Mouse (Mus musculus) T-helper 17 cell (primary cell): Measurements from ENCODE around the gene Rab15.

ENCODE experiments used
- in situ Hi-C, 2 experiments: fragments of 300-600 bp; cut with MboI, MseI; formaldehyde crosslinking; loops; 1 replicate in 1 of 2; 2 replicates in 1 of 2; pipeline ENCODE4 v1.15.1; 2025; ENCODE audit warnings: high pct_unique_total_duplicates in 2 of 2

Gene Rab15

DNA sequence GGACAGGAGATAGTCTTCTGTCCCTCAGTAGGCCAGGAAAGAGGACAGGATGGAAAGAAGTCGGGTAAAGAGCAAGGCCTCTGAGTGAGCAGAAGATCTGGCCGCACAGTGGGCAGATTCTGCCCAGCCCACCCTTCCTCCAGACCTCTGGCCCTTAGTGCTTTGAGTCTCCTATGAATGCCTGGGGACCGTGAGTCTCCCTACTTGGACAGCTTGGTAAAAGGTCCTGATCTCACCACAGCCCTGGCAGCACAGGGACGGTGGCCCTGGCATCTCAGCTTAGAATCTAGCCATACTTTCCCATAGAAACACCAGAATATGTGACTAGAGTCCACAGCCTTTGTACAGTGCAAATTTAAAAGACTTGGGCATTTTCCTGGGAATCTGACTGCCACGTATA is 42.8 kb downstream of the Rab15 start:
- in situ Hi-C loops = loop anchor here (5.0 to 10.0 kb wide), 2 partner anchors 42 to 135 kb away; partner anchors contain the start of gene Rab15 (in 1 of the 2)

DNA sequence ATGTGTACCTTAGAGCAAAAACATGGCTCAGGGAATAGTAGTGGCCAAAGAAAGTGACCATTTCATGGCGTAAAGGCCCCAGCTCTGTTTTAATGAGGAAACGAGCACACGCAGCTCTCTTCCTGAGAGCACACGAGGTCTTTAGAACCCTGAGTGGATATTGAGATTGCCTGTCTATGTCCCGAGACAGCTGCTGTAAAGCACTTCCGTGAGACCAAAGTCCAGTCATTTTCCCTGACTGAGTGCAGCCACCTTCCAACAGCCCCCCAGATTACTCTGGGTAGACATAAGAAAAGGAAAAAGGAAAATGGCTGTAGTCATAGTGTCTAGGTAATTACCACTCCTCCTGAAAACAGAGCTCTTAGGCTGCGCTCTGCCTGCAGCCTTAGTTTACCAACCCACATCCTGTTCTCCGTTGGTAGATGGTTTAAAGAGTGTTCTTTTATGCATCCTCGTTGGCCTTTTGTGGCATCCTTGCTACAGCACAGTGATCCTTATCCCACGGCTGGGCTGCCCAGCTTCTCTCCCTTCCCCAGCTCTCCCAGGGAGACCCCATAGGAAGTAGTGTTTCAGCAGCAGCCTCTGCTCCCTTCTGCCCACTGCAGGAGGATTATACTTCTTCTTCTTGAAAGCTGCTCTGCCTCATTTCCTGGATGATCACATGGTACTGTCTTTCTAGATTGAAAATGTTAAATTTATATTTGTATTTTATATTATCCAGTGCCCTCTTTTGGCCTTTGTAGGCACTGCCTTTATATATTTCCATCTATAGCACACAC is 44.2 kb downstream of the Rab15 start:
- in situ Hi-C loops = no loop called here

DNA sequence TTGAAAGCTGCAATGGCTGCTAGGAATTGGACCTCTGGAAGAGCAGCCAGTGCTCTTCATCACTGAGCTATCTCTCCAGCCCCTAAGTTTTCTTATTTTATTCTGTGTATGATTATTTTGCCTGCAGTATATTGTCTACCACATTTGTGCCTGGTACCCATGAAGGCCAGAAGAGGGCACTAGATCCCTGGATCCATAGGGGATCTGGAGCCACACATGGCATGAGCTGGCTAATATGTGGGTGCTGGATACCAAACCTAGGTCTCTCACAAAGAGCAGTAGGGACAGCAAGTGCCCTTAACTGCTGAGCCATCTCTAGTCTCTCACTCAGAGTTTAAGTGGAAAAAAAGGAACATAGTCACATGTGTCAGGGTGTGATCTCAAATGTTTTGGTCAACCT is 44.9 kb downstream of the Rab15 start:
- in situ Hi-C loops = no loop called here

DNA sequence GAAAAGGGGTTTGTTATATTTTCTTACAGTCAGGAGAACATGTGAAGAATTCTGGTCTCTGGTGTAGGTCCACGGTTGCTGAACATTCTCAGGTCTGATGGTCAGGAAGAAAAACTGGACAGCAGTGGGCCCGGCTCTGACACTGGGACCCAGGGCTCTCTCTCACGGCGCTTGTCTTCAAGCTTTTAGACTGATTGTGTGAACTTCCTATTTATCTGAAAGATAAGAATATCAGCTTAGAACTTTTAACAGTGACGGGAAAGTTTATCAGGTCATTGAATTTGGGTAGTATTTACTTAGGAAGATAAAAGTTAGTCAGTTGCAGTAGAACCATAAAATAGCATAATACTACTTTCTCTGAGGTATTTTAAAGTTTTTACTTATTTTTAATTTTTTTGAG is 45.8 kb downstream of the Rab15 start:
- in situ Hi-C loops = no loop called here

DNA sequence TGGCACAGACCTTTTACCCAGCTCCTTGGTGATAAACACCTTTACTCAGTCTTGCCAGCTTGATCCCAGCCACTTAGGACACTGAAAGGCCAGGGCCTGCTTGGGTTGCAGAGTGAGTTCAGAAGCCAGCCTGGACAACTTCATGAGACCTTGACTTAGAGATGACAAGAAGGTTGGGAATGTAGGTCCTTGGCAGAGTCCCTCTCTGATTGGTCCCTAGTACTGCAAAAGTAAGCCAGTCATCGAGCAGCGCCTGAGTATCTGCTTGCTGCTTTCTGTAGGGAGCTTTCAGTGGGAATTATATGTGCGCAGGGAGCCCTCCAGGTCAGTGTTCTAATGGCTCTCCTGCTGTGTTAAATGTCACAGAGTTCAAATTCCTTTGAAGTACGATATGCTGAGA is 47.6 kb downstream of the Rab15 start:
- in situ Hi-C loops = no loop called here

DNA sequence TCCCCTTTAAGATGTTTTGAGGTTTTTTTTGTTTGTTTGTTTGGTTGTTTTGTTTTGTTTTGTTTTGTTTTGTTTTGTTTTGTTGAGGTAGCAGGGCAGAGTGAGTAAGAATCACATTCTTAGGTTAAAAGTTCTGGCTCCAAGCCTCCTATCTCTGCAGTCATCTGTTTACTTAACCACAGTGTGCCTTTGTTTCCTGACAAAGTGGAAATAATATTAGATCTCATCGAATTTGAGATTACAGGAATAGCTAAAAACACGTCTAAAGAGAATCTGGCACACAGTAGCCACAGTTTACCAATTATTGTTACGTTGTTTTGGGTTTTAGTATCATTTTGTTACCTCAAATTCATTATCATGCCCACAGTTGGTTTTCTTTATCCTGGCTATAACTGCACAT is 48.1 kb downstream of the Rab15 start:
- in situ Hi-C loops = no loop called here

DNA sequence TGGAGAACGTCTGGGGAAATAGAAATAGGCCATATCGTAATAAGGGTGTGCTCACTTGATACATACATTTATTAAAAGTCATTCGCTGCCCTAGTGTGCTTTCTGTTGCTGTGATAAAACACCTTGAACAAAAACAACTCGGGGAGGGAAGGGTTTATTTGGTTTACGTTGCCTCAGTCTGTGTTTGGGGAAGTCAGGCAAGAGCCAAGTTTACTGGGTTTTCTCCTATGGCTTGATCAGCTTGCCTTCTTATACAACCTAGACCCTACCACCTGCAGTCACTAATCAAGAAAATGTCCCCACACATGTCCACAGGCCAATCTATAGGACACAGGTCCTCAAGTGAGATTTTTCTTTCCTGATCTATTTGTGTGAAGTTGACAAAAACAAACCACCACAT is 51.2 kb downstream of the Rab15 start:
- in situ Hi-C loops = no loop called here

DNA sequence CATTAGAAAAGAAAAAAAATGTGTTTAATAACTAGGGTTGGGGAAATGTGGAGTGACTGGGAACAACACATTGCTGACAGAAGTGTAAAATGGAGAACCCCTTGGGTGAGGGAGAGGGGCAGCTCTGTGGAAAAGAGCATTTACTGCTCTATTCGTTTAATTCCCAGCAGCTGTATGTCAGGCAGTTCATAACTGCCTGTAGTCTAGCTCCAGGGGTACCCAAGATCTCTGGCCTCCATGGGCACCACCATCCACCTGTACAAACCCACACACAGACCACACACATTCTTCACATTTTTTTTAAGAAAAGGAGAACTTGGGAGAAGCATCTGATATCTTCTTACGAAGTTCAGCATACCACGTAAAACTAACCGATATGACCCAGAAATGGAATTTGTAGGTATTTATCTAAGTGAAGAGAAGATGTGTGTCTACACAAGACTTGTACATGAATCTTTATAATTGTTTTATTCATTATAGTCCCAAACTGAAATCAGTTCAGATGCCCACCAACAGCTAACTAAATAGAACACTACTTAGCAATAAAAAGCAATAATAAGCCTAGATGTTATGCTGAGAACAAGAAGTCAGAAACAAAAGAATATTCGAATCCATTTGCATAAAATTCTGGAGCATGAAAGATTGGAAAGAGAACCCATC is 51.7 kb downstream of the Rab15 start:
- in situ Hi-C loops = no loop called here

DNA sequence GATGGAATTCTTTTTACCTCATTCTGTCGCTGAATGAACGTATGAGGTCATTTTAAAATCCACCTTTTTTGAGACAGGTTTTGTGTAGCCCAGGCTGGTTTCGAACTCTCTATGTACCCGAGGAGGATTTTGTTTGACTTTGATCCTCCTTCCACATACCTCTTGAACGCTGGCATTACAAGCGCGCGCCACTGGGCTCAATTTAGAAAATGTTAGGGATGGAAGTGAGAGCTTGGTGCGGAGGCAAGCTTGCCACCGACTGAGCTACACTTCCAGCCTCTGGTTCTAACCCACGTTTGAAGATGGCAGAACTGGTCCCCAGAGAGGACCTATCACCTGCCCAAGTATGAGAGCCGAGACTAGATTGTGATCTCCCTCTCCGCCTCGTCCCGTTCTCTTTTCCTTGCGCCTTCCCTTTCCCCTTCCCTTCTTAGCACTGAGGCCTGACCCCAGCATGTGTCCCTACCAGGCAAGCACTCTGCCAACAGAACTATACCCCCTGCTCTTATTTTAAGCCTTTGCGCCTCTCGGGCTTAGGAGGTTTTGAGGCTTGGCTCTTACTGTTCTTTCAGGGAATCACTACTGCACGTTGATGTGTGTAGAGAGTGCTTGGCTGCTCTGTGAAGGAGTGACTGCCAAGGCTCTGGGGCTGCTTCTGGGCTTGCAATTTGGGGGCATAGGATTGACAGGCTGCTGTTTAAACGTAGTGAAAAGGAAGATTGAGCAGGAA is 56.6 kb downstream of the Rab15 start:
- in situ Hi-C loops = loop anchor here in 1 of 2 experiments (5.0 kb wide), 1 partner anchor 71 kb away; no protein-coding TSS in a partner anchor

DNA sequence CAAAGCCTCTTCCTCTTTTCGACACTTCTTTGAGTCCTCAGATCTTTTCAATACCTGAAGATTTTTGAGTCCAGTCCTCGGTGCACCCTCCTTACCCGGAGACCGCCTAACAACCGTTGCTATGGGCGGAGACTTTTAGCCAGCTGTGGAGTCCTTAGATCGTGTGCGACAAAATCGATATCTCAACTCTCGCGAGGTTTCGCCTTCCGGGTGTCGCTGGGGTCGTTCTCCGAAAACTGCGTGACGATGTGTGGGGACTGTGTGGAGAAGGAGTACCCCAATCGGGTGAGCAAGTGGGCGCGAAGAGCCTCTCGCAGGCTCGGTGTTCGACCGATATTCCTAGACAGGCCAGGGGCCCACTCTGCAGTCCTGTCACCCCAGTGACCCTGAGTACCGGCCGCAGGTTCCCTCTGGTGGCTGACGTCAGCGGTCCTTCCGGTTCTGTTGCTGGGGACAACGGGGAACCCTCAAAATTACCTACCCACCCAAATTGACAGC is 57.3 kb downstream of the Rab15 start, which contains the start of the genes Churc1 and Fntb:
Churc1 (plus strand) TSS at position 185 of the 498 bp plus-strand sequence.
Fntb (plus strand) TSS at position 236 of the 498 bp plus-strand sequence.
- in situ Hi-C loops = loop anchor here in 1 of 2 experiments (5.0 kb wide), 1 partner anchor 72 kb away; no protein-coding TSS in a partner anchor

DNA sequence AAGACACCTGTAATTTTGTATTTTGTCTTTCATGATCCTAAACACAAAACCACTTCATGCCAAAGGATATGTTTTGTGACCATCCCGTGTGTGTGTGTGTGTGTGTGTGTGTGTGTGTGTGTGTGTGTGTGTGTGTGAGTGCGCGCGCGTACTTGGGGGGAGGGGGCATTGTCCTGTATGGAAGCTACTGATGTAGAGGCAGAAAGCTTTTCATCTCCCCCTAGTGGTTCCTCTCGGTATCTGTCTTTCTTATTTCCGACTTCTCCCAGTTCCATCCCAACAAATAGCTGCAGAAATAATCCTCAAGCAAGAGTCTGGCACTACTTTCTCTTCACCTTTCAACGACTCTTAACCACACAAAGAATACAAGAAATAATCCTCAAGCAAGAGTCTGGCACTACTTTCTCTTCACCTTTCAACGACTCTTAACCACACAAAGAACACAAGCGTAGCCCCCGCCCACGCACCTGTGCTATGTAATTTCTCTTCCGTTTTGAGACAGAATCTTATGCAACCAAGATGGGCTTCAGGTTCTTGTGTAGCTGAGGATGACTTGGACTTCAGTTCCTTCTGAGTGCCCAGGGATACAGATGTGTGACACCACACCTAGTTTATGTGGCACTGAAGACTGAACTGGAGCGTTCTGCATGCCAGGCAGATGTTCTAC is 69.9 kb downstream of the Rab15 start:
- in situ Hi-C loops = no loop called here

DNA sequence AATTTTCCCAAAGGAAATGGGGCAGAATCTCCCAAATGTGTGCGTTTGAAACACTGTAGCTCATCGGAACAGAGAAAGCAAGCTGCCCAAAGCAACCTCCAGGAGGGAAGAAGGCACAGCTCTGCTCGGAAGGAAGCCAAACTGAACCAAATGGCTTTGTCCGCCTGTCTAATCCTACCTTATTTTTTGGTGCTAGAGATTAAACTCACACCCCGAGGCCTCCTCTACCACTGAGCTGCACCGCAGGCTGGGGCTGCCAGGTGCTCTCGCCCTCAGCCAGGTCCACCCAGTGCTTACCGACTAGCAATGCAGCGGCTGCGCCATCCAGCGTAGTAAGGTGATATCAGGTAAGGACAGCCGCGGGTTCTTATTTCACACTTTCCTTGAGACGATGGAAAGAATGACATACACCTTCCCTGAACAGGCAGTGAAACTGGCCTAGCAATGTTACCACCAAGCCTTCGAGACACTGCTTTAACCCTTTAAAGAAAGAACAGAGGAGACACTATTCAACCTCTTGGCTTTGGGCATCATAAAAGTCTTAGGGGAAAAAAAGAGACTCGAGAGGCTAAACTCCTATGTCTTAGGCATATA is 71.7 kb downstream of the Rab15 start:
- in situ Hi-C loops = no loop called here
